Mouse (Mus musculus) heart, embryonic 13.5 days (tissue): ENCODE measurements around the gene Nkd1. TPM values are rescaled to one million over a fixed set of nuclear protein-coding genes. Genes with fewer than 3 reads are reported as not detected.

Experiments
- ATAC-seq: fragments of 200-750 bp; cut with Nextera tagmentation; 2 replicates; pipeline ENCODE4 v1.8.0; 2017; ENCODE audit warnings: moderate TSS enrichment; ENCODE audit not compliant: insufficient number of reproducible peaks, low FRiP score, low TSS enrichment; ENCODE audit errors: extremely low read depth
- H3K27ac ChIP-seq: fragments of 300-500 bp; sonication (generic); replicated peaks from 2 replicates; pipeline ENCODE4 v1.5.1; 2015; ENCODE audit warnings: moderate library complexity, mild to moderate bottlenecking, inconsistent platforms
- H3K27me3 ChIP-seq: fragments of 300-500 bp; sonication (generic); replicated peaks from 2 replicates; pipeline ENCODE4 v1.6.1; 2015; ENCODE audit warnings: mild to moderate bottlenecking, inconsistent platforms
- H3K36me3 ChIP-seq: fragments of 300-500 bp; sonication (generic); 2 replicates; pipeline ENCODE4 v1.6.1; 2015; ENCODE audit warnings: mild to moderate bottlenecking, inconsistent platforms
- H3K4me1 ChIP-seq: fragments of 300-500 bp; sonication (generic); 2 replicates; pipeline ENCODE4 v1.6.1; 2015; ENCODE audit warnings: inconsistent platforms
- H3K4me2 ChIP-seq: fragments of 300-500 bp; sonication (generic); 2 replicates; pipeline ENCODE4 v1.6.1; 2015; ENCODE audit warnings: inconsistent platforms, mild to moderate bottlenecking, moderate library complexity
- H3K4me3 ChIP-seq: fragments of 300-500 bp; sonication (generic); 2 replicates; pipeline ENCODE4 v1.5.1; 2015; ENCODE audit warnings: moderate library complexity, mild to moderate bottlenecking, inconsistent platforms
- H3K9ac ChIP-seq: fragments of 300-500 bp; sonication (generic); 2 replicates; pipeline ENCODE4 v1.6.1; 2015; ENCODE audit warnings: inconsistent platforms, mild to moderate bottlenecking, moderate library complexity
- H3K9me3 ChIP-seq: fragments of 300-500 bp; sonication (generic); 2 replicates; pipeline ENCODE4 v1.6.1; 2016; ENCODE audit warnings: inconsistent platforms
- WGBS: fragments of 180-500 bp; shearing (Covaris S2); methylation state at CpG from one replicate; pipeline ENCODE4 v1.1.7; 2015; ENCODE audit warnings: mixed read lengths; 5-methylcytosine and 5-hydroxymethylcytosine counted together
- polyA plus RNA-seq: library from polyadenylated mRNA; unstranded; fragments of >200 nt; fragmentation: Nextera tagmentation; extraction: Ambion mirVana; gene quantifications from 2 replicates; pipeline ENCODE4 v1.2.1, GENCODE M21; 2015

The Nkd1 gene
- polyA plus RNA-seq, 1 experiment from 2014 or later = 18.6 TPM

GRCm38 (mm10) chr8:88577666-88578065 lies 56.5 kb downstream of the Nkd1 start:
- Histone ChIP-seq H3K4me2 (no peak overlapping the region), H3K27me3 (no peaks in the 10 kb centered on the region), H3K9me3 (no peaks in the 10 kb centered on the region), H3K4me1 (peaks cover 77% of the 10 kb centered on the region), H3K36me3 (peaks cover 3% of the 10 kb centered on the region; the same call in 1 of the 2 replicates), H3K9ac (peak overlapping the region; percentile 24; the same call in 1 of the 2 replicates), H3K4me3 (no peak overlapping the region), H3K27ac (no peak overlapping the region)
- WGBS = 71% methylated on average over 5 of the region's 5 CpGs
- no peak for ATAC-seq

- no peaks in the 10 kb centered on the region for H3K27me3 ChIP-seq
- ATAC-seq = no peak
- WGBS = 80% methylated on average over 14 of the region's 14 CpGs
- H3K9ac ChIP-seq = no peak overlapping the region; the same call in 1 of the 2 replicates
- H3K4me1 ChIP-seq = peaks cover 69% of the 10 kb centered on the region
- H3K4me3 ChIP-seq = no peak overlapping the region
- H3K4me2 ChIP-seq = no peak overlapping the region
- no peaks in the 10 kb centered on the region for H3K9me3 ChIP-seq
- no peak overlapping the region for H3K27ac ChIP-seq
- H3K36me3 ChIP-seq = peaks cover 3% of the 10 kb centered on the region; the same call in 1 of the 2 replicates
These were observed 57.4 kb downstream of the Nkd1 start for GRCm38 (mm10) chr8:88578413-88579175.

- Histone ChIP-seq H3K4me1 (peaks cover 65% of the 10 kb centered on the region), H3K27me3 (no peaks in the 10 kb centered on the region), H3K9me3 (no peaks in the 10 kb centered on the region), H3K4me2 (no peak overlapping the region), H3K36me3 (peaks cover 3% of the 10 kb centered on the region; the same call in 1 of the 2 replicates), H3K27ac (peak overlapping the region; percentile 34; the same call in 1 of the 2 replicates), H3K4me3 (no peak overlapping the region), H3K9ac (peak overlapping the region; percentile 25)
- ATAC-seq = no peak
- 45% methylated on average over 7 of the region's 7 CpGs for WGBS
These were observed 58.1 kb downstream of the Nkd1 start for GRCm38 (mm10) chr8:88579246-88579645.

GRCm38 (mm10) chr8:88579668-88580330 lies 58.6 kb downstream of the Nkd1 start:
- Histone ChIP-seq H3K4me1 (peaks cover 61% of the 10 kb centered on the region), H3K36me3 (no peaks in the 10 kb centered on the region), H3K4me3 (no peak overlapping the region), H3K27me3 (no peaks in the 10 kb centered on the region), H3K9me3 (no peaks in the 10 kb centered on the region), H3K9ac (peak overlapping the region; percentile 25), H3K27ac (peak overlapping the region; percentile 34), H3K4me2 (no peak overlapping the region)
- 62% methylated on average over 18 of the region's 18 CpGs for WGBS
- no peak for ATAC-seq

GRCm38 (mm10) chr8:88580785-88581184 lies 59.6 kb downstream of the Nkd1 start:
- Histone ChIP-seq H3K27ac (no peak overlapping the region), H3K9ac (no peak overlapping the region), H3K9me3 (no peaks in the 10 kb centered on the region), H3K4me3 (no peak overlapping the region), H3K36me3 (no peaks in the 10 kb centered on the region), H3K4me2 (no peak overlapping the region), H3K4me1 (peaks cover 52% of the 10 kb centered on the region), H3K27me3 (no peaks in the 10 kb centered on the region)
- 44% methylated on average over 7 of the region's 7 CpGs for WGBS
- ATAC-seq = no peak

- Histone ChIP-seq H3K4me1 (peaks cover 29% of the 10 kb centered on the region), H3K4me2 (no peak overlapping the region), H3K27ac (no peak overlapping the region), H3K36me3 (peaks cover 10% of the 10 kb centered on the region; the same call in 1 of the 2 replicates), H3K4me3 (no peak overlapping the region), H3K9me3 (no peaks in the 10 kb centered on the region), H3K27me3 (no peaks in the 10 kb centered on the region), H3K9ac (no peak overlapping the region)
- ATAC-seq = no peak
- 65% methylated on average over 3 of the region's 3 CpGs for WGBS
These were observed 62.7 kb downstream of the Nkd1 start for GRCm38 (mm10) chr8:88583863-88584262.

GRCm38 (mm10) chr8:88588205-88588889 lies 67.2 kb downstream of the Nkd1 start:
- no peak overlapping the region for H3K4me3 ChIP-seq
- H3K27me3 ChIP-seq = no peaks in the 10 kb centered on the region
- H3K27ac ChIP-seq = no peak overlapping the region
- peaks cover 34% of the 10 kb centered on the region for H3K36me3 ChIP-seq
- no peaks in the 10 kb centered on the region for H3K9me3 ChIP-seq
- peaks cover 13% of the 10 kb centered on the region; the same call in 1 of the 2 replicates for H3K4me1 ChIP-seq
- no peak overlapping the region for H3K4me2 ChIP-seq
- no peak overlapping the region for H3K9ac ChIP-seq
- 91% methylated on average over 8 of the region's 8 CpGs for WGBS
- no peak for ATAC-seq

- Histone ChIP-seq H3K9ac (no peak overlapping the region), H3K27ac (no peak overlapping the region), H3K36me3 (peaks cover 34% of the 10 kb centered on the region), H3K4me2 (no peak overlapping the region), H3K9me3 (no peaks in the 10 kb centered on the region), H3K4me3 (no peak overlapping the region), H3K27me3 (no peaks in the 10 kb centered on the region), H3K4me1 (peaks cover 13% of the 10 kb centered on the region; the same call in 1 of the 2 replicates)
- WGBS = 63% methylated on average over 6 of the region's 6 CpGs
- no peak for ATAC-seq
These were observed 69.1 kb downstream of the Nkd1 start for GRCm38 (mm10) chr8:88590226-88590625.

GRCm38 (mm10) chr8:88593947-88594346 lies 72.8 kb downstream of the Nkd1 start:
- H3K9ac ChIP-seq = no peak overlapping the region
- no peak overlapping the region for H3K4me3 ChIP-seq
- WGBS = 90% methylated on average over 1 of the region's 1 CpGs
- H3K27me3 ChIP-seq = no peaks in the 10 kb centered on the region
- no peak for ATAC-seq
- peaks cover 24% of the 10 kb centered on the region for H3K36me3 ChIP-seq
- no peak overlapping the region for H3K27ac ChIP-seq
- peaks cover 10% of the 10 kb centered on the region; the same call in 1 of the 2 replicates for H3K4me1 ChIP-seq
- H3K9me3 ChIP-seq = no peaks in the 10 kb centered on the region
- H3K4me2 ChIP-seq = no peak overlapping the region

- H3K4me3 ChIP-seq = no peak overlapping the region
- no peak overlapping the region for H3K4me2 ChIP-seq
- 79% methylated on average over 12 of the region's 12 CpGs for WGBS
- no peaks in the 10 kb centered on the region for H3K9me3 ChIP-seq
- ATAC-seq = no peak
- H3K36me3 ChIP-seq = peaks cover 16% of the 10 kb centered on the region
- peaks cover 3% of the 10 kb centered on the region; the same call in 1 of the 2 replicates for H3K4me1 ChIP-seq
- H3K9ac ChIP-seq = no peak overlapping the region
- 0 out of 2 replicates have a peak, but pooled peaks cover 3% of the 10 kb centered on the region for H3K27me3 ChIP-seq
- H3K27ac ChIP-seq = no peak overlapping the region
These were observed 74.9 kb downstream of the Nkd1 start for GRCm38 (mm10) chr8:88596042-88596441.

- Histone ChIP-seq H3K36me3 (no peaks in the 10 kb centered on the region), H3K4me3 (no peak overlapping the region), H3K27me3 (0 out of 2 replicates have a peak, but pooled peaks cover 3% of the 10 kb centered on the region), H3K4me1 (no peaks in the 10 kb centered on the region), H3K9ac (no peak overlapping the region), H3K27ac (no peak overlapping the region), H3K4me2 (no peak overlapping the region), H3K9me3 (peaks cover 8% of the 10 kb centered on the region; the same call in 1 of the 2 replicates)
- ATAC-seq = no peak
- 60% methylated on average over 5 of the region's 5 CpGs for WGBS
These were observed 77.4 kb downstream of the Nkd1 start for GRCm38 (mm10) chr8:88598578-88598977.
